Mouse (Mus musculus): ENCODE measurements around the gene Celf1.

GRCm38 (mm10) chr2:90976590-90976989 is 36.4 kb downstream of the Celf1 start:
- TF ChIP-seq POLR2A (IDR thresholded peaks at IDR 0.05; ENCODE audit: borderline replicate concordance, control insufficient read depth, low read depth, low read length) = no peak
- no peak for TF ChIP-seq CTCF (IDR thresholded peaks at IDR 0.05; ENCODE audit: control insufficient read depth, insufficient read depth, low read length)
